Mouse (Mus musculus): Measurements from ENCODE around the gene Rbm24.

GRCm38 (mm10) chr13:46462280-46462679 is 44.0 kb downstream of the Rbm24 start:
- TF ChIP-seq EP300 (IDR thresholded peaks at IDR 0.05; ENCODE audit: low read length): no peak
- no peak for TF ChIP-seq POLR2A (IDR thresholded peaks at IDR 0.05; ENCODE audit: low read depth, low read length)
- TF ChIP-seq GABPA (IDR thresholded peaks at IDR 0.05; ENCODE audit: insufficient replicate concordance, low read depth, low read length): no peak
- no peak for TF ChIP-seq CTCF (conservative IDR thresholded peaks at IDR 0.05 in 1 of 2, IDR thresholded peaks at IDR 0.05 in 1 of 2; ENCODE audit: low read depth in 2 of 2, low read length in 2 of 2)
- no peak for TF ChIP-seq ZC3H11A (IDR thresholded peaks at IDR 0.05; ENCODE audit: low read depth, low read length)
- no peak for TF ChIP-seq ELF1 (IDR thresholded peaks at IDR 0.05; ENCODE audit: low read depth, low read length)
- no peak for TF ChIP-seq MYC (IDR thresholded peaks at IDR 0.05; ENCODE audit: low read depth, low read length)
- TF ChIP-seq ZKSCAN1 (IDR thresholded peaks at IDR 0.05; ENCODE audit: borderline replicate concordance, low read depth, low read length): no peak
- TF ChIP-seq USF2 (conservative IDR thresholded peaks at IDR 0.05; ENCODE audit: low read depth, low read length): no peak
- no peak for TF ChIP-seq MXI1 (IDR thresholded peaks at IDR 0.05; ENCODE audit: low read depth, low read length)
- TF ChIP-seq TBP (conservative IDR thresholded peaks at IDR 0.05; ENCODE audit: low read depth, low read length): no peak
- TF ChIP-seq SMC3 (IDR thresholded peaks at IDR 0.05; ENCODE audit: low read depth, low read length): no peak
- no peak for TF ChIP-seq NRF1 (IDR thresholded peaks at IDR 0.05; ENCODE audit: low read depth, low read length)
- TF ChIP-seq RCOR1 (conservative IDR thresholded peaks at IDR 0.05; ENCODE audit: low read depth, low read length): no peak
